25 mouse cellular contexts compared by ENCODE assay signal in the genomic region with DNA sequence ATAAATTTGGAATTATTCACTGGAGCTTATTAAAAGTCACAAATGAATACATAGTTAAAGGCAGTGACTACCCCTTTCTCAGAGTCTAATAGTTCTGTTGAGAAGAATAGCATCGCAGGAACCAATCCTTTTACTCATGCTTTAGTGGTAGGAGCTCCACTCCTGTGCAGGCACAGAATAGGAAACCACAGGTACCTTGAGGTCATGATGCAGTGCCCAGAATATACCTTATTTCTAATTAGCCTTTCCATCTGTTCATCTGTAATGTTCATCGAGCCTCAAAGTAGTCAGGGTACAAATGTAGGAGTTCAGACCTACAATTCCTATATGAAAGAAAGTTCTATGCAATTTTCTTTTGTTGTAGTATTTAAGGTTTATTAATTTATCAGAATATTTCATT.
"Had no signal": no experiment of that assay in that cellular context is flagged by ENCODE, and none has a peak within 500 bp of the region (broad histone marks: within the 10 kb centered on the region; RNA-seq: fewer than 3 reads in every experiment).

No protein-coding gene starts in this region.

- H3K27ac ChIP-seq: heart, adult 2 months; heart, embryonic 13.5 days; heart, embryonic 15.5 days; hindbrain, embryonic 13.5 days; hindbrain, embryonic 15.5 days; hindbrain, postnatal 0 days; kidney, embryonic 15.5 days; kidney, postnatal 0 days; limb, embryonic 13.5 days; limb, embryonic 15.5 days; liver, embryonic 12.5 days; liver, embryonic 14.5 days had no signal

- H3K4me3 ChIP-seq: heart, adult 2 months; heart, embryonic 13.5 days; heart, embryonic 15.5 days; hindbrain, embryonic 13.5 days; hindbrain, embryonic 15.5 days; kidney, embryonic 15.5 days; limb, embryonic 13.5 days; limb, embryonic 15.5 days; liver, embryonic 12.5 days had no signal

- DNase-seq: gastrocnemius, postnatal 14 days; gastrocnemius, postnatal 36 days; heart, adult 11 months; heart, adult 2 months; heart, postnatal 14 days; heart, postnatal 36 days; kidney, adult 11 months; kidney, adult 2 months; kidney, adult 9 months; kidney, postnatal 14 days; kidney, postnatal 36 days; layer of hippocampus, adult 9-11 months; layer of hippocampus, postnatal 36 days; left cerebral cortex, postnatal 4 days had no signal

- H3K36me3 ChIP-seq: heart, embryonic 13.5 days; heart, embryonic 15.5 days; hindbrain, embryonic 13.5 days; hindbrain, embryonic 15.5 days; kidney, embryonic 15.5 days; limb, embryonic 13.5 days; limb, embryonic 15.5 days; liver, embryonic 12.5 days had no signal

- H3K27me3 ChIP-seq: heart, embryonic 13.5 days; heart, embryonic 15.5 days; hindbrain, embryonic 13.5 days; hindbrain, embryonic 15.5 days; kidney, embryonic 15.5 days; limb, embryonic 13.5 days; limb, embryonic 15.5 days; liver, embryonic 12.5 days had no signal

- H3K4me1 ChIP-seq: heart, embryonic 13.5 days; heart, embryonic 15.5 days; hindbrain, embryonic 13.5 days; hindbrain, embryonic 15.5 days; kidney, embryonic 15.5 days; limb, embryonic 13.5 days; limb, embryonic 15.5 days; liver, embryonic 12.5 days had no signal
